Mouse (Mus musculus): ENCODE measurements around the gene Plac8. TPM values are rescaled to one million over a fixed set of nuclear protein-coding genes. Genes with fewer than 3 reads are reported as not detected.

Gene Plac8
- polyA plus RNA-seq (2012; rRNA removed) = 142 and 144 TPM in 2 replicates

GRCm38 (mm10) chr5:100572069-100572468, at the start of gene Plac8:
Gene Plac8 (minus strand): TSS chr5:100572245.

GRCm38 (mm10) chr5:100518049-100519026, 53.7 kb downstream of the Plac8 start, which contains the start of gene Cops4:
Gene Cops4 (plus strand): TSS chr5:100518309.

Other genes with a start within 250 kb of the Plac8 start
- gene Sec31a, start 156.0 kb downstream of the Plac8 start, polyA plus RNA-seq (2012; rRNA removed) = 63.1 and 75.9 TPM in 2 replicates
- gene Lin54, start 71.6 kb downstream of the Plac8 start, polyA plus RNA-seq (2012; rRNA removed) = 4.9 and 5.4 TPM in 2 replicates
- gene Cops4, start 53.9 kb downstream of the Plac8 start, polyA plus RNA-seq (2012; rRNA removed) = 25.1 and 26.3 TPM in 2 replicates
- 29.5 and 29.6 TPM in 2 replicates for gene Coq2, start 102.9 kb upstream of the Plac8 start, polyA plus RNA-seq (2012; rRNA removed)
- 2.1 and 2.2 TPM in 2 replicates for gene Hpse, start 147.5 kb upstream of the Plac8 start, polyA plus RNA-seq (2012; rRNA removed)
- 6.0 and 6.5 TPM in 2 replicates for gene Helq, start 226.4 kb upstream of the Plac8 start, polyA plus RNA-seq (2012; rRNA removed)
- gene Mrps18c, start 226.4 kb upstream of the Plac8 start, polyA plus RNA-seq (2012; rRNA removed) = 32.8 and 35.9 TPM in 2 replicates
- 8.6 and 11.1 TPM in 2 replicates for gene Abraxas1, start 248.7 kb upstream of the Plac8 start, polyA plus RNA-seq (2012; rRNA removed)